Mouse (Mus musculus): ENCODE measurements at regions not wholly inside any gene's neighbourhood (a gene's known extent, or its start where the extent isn't known, plus 50 kb on each side); places are given as distances from the start of the nearest gene placed in this dataset.

DNA sequence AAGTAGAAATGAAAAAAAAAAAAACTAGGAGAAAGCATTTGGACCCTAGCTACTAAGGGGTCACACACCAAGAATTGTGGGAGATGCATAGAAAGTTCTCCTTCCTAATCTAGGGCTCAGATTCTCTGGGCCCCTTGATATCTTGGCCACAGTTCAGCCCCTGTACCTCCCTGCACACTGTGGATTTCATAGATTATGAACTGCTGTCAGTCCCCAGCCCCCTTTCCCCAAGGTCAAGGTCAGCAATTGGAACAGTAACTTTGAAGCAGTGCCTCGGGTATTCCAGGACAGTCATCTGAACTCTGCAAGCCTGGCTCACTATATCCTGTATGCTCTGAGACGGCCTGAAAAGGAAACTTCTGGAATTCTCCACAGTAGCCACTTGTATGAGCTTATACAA is 68.9 kb upstream of the Tmtc1 start:
- TF ChIP-seq CTCF (IDR thresholded peaks at IDR 0.05; ENCODE audit: low read depth, low read length) = no peak
- TF ChIP-seq POLR2A (IDR thresholded peaks at IDR 0.05; ENCODE audit: extremely low read depth, insufficient read depth, low read length) = no peak

Measured in liver, adult 2 months (tissue).